Mouse (Mus musculus): Measurements from ENCODE around the gene Zbtb41.

DNA sequence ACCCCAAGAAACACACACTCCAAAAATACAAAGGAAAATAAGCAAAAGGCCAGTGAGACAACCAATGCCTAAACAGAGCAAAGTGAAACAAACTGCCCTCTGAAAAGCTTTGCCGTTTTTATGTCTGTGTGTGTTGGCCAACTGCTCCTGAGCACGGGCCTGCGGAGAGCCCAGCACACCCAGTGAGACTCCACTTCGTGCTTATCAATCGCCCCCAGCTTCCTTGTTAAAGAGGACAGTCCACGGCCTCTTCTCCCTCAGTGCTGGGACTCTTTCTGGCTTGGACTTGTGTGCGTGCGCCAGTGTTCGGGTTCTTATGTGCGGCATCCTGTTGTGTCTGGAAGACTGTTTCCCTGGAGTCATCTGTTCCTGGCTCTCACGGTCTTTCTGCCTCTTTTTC lies 43.8 kb downstream of the Zbtb41 start:
- TF ChIP-seq POLR2A (IDR thresholded peaks at IDR 0.05; ENCODE audit: low read depth, low read length) (no peak), CTCF (IDR thresholded peaks at IDR 0.05; ENCODE audit: extremely low read depth, insufficient read depth, insufficient read length, insufficient replicate concordance) (no peak)
